Mouse (Mus musculus) olfactory bulb, adult 2 months (tissue): ENCODE data around the gene Leo1. TPM values are rescaled to one million over a fixed set of nuclear protein-coding genes. Genes with fewer than 3 reads are reported as not detected.

Experiments
- H3K27ac ChIP-seq: fragments of 200-500 bp; 2 replicates; pipeline ENCODE4 v1.5.1; 2012; ENCODE audit warnings: low read depth, low read length; ENCODE audit not compliant: insufficient read depth
- H3K4me1 ChIP-seq: fragments of 200-500 bp; 2 replicates; pipeline ENCODE4 v1.6.1; 2012; ENCODE audit warnings: low read length; ENCODE audit not compliant: control insufficient read depth, insufficient read depth
- H3K4me3 ChIP-seq: fragments of 200-500 bp; 2 replicates; pipeline ENCODE4 v1.5.1; 2012; ENCODE audit warnings: mild to moderate bottlenecking, low read depth, low read length, moderate library complexity; ENCODE audit not compliant: insufficient read depth
- CTCF ChIP-seq: fragments of 200-500 bp; IDR thresholded peaks from 2 replicates; pipeline ENCODE4 v1.5.1; 2012; ENCODE audit warnings: low read depth, mild to moderate bottlenecking, low read length, moderate library complexity; ENCODE audit not compliant: insufficient read depth
- POLR2A ChIP-seq: fragments of 200-500 bp; IDR thresholded peaks from 2 replicates; pipeline ENCODE4 v1.6.1; 2012; ENCODE audit warnings: mild to moderate bottlenecking, low read depth, low read length, moderate library complexity; ENCODE audit not compliant: insufficient read depth
- WGBS: fragments of 180-500 bp; shearing (Covaris S2); methylation state at CpG from one replicate; pipeline ENCODE4 v1.1.7; 2018; 5-methylcytosine and 5-hydroxymethylcytosine counted together
- polyA plus RNA-seq: library from polyadenylated mRNA; stranded (reverse); fragments of >200 nt; gene quantifications from 2 replicates; pipeline ENCODE4 v1.2.4, GENCODE M21; 2012; ENCODE audit warnings: low replicate concordance; ENCODE audit not compliant: missing spikeins, insufficient read depth, insufficient read length

Gene Leo1
- polyA plus RNA-seq: not detected in 2 replicates

DNA sequence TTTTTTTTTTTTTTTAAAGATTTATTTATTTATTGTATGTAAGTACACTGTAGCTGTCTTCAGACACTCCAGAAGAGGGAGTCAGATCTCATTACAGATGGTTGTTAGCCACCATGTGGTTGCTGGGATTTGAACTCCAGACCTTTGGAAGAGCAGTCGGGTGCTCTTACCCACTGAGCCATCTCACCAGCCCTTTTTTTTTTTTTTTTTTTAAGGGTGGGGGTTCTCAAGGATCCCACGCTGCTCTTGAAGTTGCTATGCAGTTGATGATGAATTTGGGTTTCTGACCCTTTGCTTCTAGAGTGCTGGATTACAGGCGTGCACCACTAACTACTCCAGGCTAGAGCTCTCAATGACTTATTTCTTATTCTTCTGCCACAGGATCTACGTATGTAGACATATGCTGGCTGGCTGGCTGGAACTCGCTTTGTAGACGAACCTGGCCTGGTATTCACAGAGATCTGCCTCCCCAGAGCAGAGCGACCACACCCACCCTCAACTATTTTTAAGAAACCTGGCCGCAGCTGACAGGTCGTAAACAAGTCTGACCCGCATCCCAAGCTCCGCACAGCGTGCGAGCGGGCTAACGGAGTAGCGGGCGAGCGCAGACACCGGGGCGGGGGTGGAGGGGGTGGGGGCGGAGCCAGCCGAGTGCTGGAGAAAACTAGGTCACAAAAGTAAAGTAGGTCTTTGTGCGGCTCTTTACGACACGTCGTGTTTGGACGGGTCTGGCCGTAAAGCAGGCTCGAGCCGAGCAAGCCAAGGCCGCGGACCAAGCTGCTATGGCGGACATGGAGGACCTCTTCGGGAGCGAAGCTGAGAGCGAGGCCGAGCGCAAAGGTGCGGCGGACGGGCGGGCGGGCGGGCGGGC is at the start of gene Leo1:
Gene Leo1, plus strand, starts transcription at position 729 of the 871 bp plus-strand sequence.
- Histone ChIP-seq H3K4me1 (0 out of 2 replicates have a peak, but pooled peaks cover under 1% of the 10 kb centered on the region), H3K4me3 (peak within 1 kb of the TSS; percentile 81), H3K27ac (peak within 1 kb of the TSS; percentile 81)
- under 1% methylated on average over 45 of the region's 45 CpGs for whole genome bisulfite sequencing
- TF ChIP-seq CTCF (no peak), POLR2A (peak; percentile 39; the same call in 1 of the 2 replicates)

GRCm38 (mm10) chr9:75393251-75393650 is 48.1 kb upstream of the Leo1 start:
- Histone ChIP-seq H3K27ac (no peak overlapping the region), H3K4me3 (no peak overlapping the region), H3K4me1 (no peaks in the 10 kb centered on the region; the same call in 1 of the 2 replicates)
- no peak for TF ChIP-seq POLR2A
- TF ChIP-seq CTCF: no peak
- WGBS: 76% methylated on average over 12 of the region's 12 CpGs

GRCm38 (mm10) chr9:75395971-75396370 is 45.4 kb upstream of the Leo1 start:
- WGBS: 92% methylated on average over 6 of the region's 6 CpGs
- TF ChIP-seq CTCF (no peak), POLR2A (no peak)

GRCm38 (mm10) chr9:75399069-75399468 is 42.3 kb upstream of the Leo1 start:
- Histone ChIP-seq H3K4me3 (no peak overlapping the region), H3K27ac (no peak overlapping the region), H3K4me1 (peaks cover 10% of the 10 kb centered on the region)
- no peak for TF ChIP-seq POLR2A
- TF ChIP-seq CTCF: no peak
- WGBS: 96% methylated on average over 4 of the region's 4 CpGs

More at GRCm38 (mm10) chr9:75395971-75396370, 45.4 kb upstream of the Leo1 start:
- Histone ChIP-seq H3K27ac (no peak overlapping the region), H3K4me1 (no peaks in the 10 kb centered on the region; the same call in 1 of the 2 replicates), H3K4me3 (no peak overlapping the region)

DNA sequence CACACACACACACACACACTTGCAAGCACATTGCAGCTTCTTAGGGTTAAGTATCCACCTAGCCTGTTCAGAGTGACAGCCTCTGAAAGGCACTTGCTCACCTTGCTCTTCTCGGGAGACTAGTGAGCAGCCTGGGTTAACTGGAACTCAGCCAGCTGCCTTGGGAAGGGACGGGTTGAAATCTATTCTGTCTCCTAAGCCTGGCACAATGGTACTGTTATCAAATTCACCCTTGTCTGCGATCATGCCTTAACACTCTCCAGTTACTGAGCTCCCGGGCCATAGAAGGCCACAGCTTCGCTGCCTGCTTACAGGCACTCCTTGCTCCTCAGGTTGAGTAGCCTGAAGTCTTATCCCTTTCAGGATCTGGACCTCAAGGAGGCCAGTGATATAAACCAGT is 40.7 kb upstream of the Leo1 start:
- no peak overlapping the region for H3K27ac ChIP-seq
- WGBS: 65% methylated on average over 5 of the region's 5 CpGs
- no peak overlapping the region for H3K4me3 ChIP-seq
- no peak for TF ChIP-seq POLR2A
- TF ChIP-seq CTCF: no peak
- H3K4me1 ChIP-seq: peaks cover 10% of the 10 kb centered on the region

DNA sequence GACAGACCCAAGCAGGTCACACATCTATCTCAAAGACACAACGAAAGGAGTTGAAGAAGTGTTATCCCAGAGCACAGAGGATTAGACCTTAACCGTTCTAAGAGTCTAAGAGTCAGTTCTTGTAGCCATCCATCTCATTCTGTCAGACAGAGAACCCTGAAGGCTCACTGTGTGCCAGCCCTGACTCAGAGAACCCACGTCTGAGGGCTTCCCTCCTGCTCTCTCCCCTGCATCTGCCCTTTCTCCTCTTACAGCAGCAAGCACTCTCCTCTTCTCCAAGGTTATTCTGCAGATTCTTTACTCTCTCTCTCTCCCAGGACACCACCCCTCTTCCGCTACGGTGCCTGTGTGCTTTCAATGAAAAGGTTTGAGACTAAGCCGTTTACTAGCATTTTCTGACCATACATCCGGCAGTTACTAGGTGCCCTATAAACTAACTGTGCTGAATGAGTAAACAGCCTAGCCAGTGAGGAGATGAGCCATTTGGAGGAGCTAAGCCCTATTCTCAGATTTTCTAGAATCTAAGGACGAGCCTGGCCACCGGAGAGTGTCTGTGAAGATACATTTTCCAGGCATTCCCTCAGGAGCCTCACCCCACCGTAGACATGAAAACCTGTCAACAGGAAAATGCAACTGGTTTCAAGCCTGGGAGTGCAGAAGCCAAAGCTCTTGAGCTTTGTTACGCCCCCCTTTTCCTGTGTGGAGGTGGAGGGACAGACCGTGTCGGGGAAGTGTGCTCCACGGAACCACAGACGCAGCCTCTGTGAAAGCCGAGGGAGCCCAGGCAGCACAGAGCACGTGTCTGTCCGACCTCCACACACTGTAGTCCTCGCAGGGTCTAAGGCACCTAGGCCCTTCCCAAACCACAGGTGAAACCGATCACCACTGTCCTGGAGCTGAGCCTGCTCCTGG is 39.5 kb upstream of the Leo1 start:
- Histone ChIP-seq H3K4me3 (no peak overlapping the region), H3K27ac (no peak overlapping the region), H3K4me1 (peaks cover 10% of the 10 kb centered on the region)
- 59% methylated on average over 20 of the region's 20 CpGs for WGBS
- TF ChIP-seq POLR2A: no peak
- TF ChIP-seq CTCF: no peak

GRCm38 (mm10) chr9:75403520-75403919 is 37.8 kb upstream of the Leo1 start:
- 70% methylated on average over 3 of the region's 3 CpGs for WGBS
- no peak for TF ChIP-seq CTCF
- TF ChIP-seq POLR2A: no peak
- Histone ChIP-seq H3K4me1 (peaks cover 13% of the 10 kb centered on the region), H3K27ac (no peak overlapping the region), H3K4me3 (no peak overlapping the region)

GRCm38 (mm10) chr9:75406121-75406520 is 35.2 kb upstream of the Leo1 start:
- Histone ChIP-seq H3K4me1 (peaks cover 16% of the 10 kb centered on the region), H3K4me3 (no peak overlapping the region), H3K27ac (no peak overlapping the region)
- no peak for TF ChIP-seq CTCF
- no peak for TF ChIP-seq POLR2A
- WGBS: 90% methylated on average over 2 of the region's 2 CpGs

GRCm38 (mm10) chr9:75407803-75408202 is 33.5 kb upstream of the Leo1 start:
- Histone ChIP-seq H3K4me3 (peak overlapping the region; percentile 13; the same call in 1 of the 2 replicates), H3K27ac (no peak overlapping the region), H3K4me1 (peaks cover 10% of the 10 kb centered on the region)
- 9% methylated on average over 10 of the region's 10 CpGs for WGBS
- TF ChIP-seq CTCF (no peak), POLR2A (no peak)
